Mouse (Mus musculus): ENCODE data around the gene Arhgef28. TPM values are rescaled to one million over a fixed set of nuclear protein-coding genes. Genes with fewer than 3 reads are reported as not detected.

Arhgef28 gene
- polyA plus RNA-seq, 1 experiment from 2014 or later = 0.85 TPM

GRCm38 (mm10) chr13:98182330-98182729, 23.9 kb downstream of the Arhgef28 start:
- H3K4me1 ChIP-seq = peaks cover 19% of the 10 kb centered on the region
- H3K27me3 ChIP-seq (replicated peaks) = peaks cover under 1% of the 10 kb centered on the region; the same call in 1 of the 2 replicates
- H3K4me3 ChIP-seq = no peak overlapping the region
- H3K36me3 ChIP-seq = no peaks in the 10 kb centered on the region
- no peak for ATAC-seq
- 82% methylated on average over 11 of the region's 11 CpGs for WGBS (ENCODE audit: insufficient replicate concordance)
- H3K9me3 ChIP-seq (replicated peaks) = no peaks in the 10 kb centered on the region
- no peak overlapping the region for H3K27ac ChIP-seq
- no peak overlapping the region for H3K9ac ChIP-seq
- no peak overlapping the region for H3K4me2 ChIP-seq

DNA sequence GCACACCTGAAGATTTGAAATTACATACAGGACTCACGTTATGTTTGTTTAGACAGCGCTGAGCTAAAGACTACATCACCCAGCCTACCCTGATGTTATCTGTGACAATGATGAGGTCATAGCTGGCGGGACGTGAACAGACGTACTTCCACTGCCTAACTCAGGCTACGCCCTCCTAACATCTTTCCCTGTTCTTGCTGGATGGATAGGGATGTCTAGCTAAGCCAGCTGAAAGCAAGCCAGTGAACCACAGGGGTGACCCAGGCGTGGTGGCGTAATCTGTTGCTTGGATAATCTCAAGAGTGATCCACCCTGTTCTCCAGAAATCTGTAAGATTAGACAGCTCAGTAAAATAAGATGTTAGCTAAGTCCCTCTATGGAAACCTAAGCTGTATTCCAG, 25.6 kb downstream of the Arhgef28 start:
- 74% methylated on average over 8 of the region's 8 CpGs for WGBS (ENCODE audit: insufficient replicate concordance)
- H3K27me3 ChIP-seq (replicated peaks) = peaks cover 12% of the 10 kb centered on the region; the same call in 1 of the 2 replicates

DNA sequence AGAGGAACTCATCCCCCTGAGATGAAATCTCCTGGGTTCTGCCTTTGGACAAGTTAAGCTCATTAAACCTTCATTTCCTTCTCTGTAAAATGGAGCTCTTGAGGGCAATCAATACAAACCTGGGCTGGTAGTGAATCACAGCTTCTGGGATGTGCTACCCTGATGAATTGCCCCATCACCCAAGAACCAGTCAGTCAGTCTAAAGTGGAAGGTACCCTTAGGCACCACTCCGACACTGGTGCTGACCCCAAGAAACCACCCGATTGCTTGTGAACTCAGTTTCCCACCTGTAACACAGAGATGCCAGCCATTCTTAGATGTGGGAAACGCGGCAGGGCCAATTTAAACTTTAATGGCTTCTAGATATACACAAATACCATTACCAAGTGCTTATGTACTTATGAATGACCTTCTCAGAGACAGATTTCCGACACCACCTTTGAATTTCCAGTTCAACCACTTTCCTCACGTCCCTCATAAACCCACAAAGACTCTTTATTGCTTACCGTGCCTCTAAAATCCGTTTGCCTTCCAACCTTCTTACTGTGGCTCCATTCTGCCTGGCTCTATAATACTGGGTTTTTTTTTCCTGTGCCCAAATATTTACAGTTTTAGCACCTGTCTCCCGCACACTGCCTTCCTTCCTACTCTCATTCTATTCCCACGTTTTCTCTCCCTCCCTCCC, 30.8 kb downstream of the Arhgef28 start:
- peaks cover 12% of the 10 kb centered on the region for H3K27me3 ChIP-seq (replicated peaks)
- no peak overlapping the region for H3K27ac ChIP-seq
- H3K4me2 ChIP-seq = no peak overlapping the region
- H3K4me3 ChIP-seq = no peak overlapping the region
- WGBS (ENCODE audit: insufficient replicate concordance) = 66% methylated on average over 10 of the region's 10 CpGs
- H3K36me3 ChIP-seq = no peaks in the 10 kb centered on the region
- no peak for ATAC-seq
- no peaks in the 10 kb centered on the region for H3K4me1 ChIP-seq
- H3K9me3 ChIP-seq (replicated peaks) = no peaks in the 10 kb centered on the region
- no peak overlapping the region for H3K9ac ChIP-seq

More for the DNA sequence above, 25.6 kb downstream of the Arhgef28 start:
- Histone ChIP-seq H3K4me3 (no peak overlapping the region), H3K4me1 (peaks cover 9% of the 10 kb centered on the region), H3K4me2 (no peak overlapping the region), H3K9ac (no peak overlapping the region), H3K9me3 (replicated peaks) (no peaks in the 10 kb centered on the region), H3K27ac (no peak overlapping the region), H3K36me3 (no peaks in the 10 kb centered on the region)
- no peak for ATAC-seq

DNA sequence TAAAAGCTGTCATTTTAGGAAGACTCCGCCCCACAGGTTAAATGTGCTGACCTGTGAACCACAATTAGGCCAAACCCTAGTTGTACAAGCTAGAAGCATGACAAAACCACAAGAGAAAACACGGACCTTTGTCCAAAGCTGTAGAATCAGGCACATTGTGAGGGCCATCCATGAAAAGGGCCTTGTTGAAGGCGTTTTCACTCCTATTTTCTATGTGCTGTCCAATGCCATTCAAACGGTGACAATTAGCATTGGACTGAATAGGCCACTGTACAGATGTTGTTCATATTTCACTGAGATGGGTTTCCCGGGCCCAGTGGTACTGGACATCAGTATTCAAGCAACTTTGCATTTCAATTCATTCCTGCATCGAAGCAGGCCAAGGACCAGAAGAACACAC, 33.2 kb downstream of the Arhgef28 start:
- Histone ChIP-seq H3K9me3 (replicated peaks) (no peaks in the 10 kb centered on the region), H3K4me3 (no peak overlapping the region), H3K4me2 (no peak overlapping the region), H3K36me3 (no peaks in the 10 kb centered on the region), H3K27ac (no peak overlapping the region), H3K9ac (no peak overlapping the region), H3K27me3 (replicated peaks) (peaks cover 12% of the 10 kb centered on the region), H3K4me1 (no peaks in the 10 kb centered on the region)
- 75% methylated on average over 6 of the region's 6 CpGs for WGBS (ENCODE audit: insufficient replicate concordance)
- ATAC-seq = no peak

DNA sequence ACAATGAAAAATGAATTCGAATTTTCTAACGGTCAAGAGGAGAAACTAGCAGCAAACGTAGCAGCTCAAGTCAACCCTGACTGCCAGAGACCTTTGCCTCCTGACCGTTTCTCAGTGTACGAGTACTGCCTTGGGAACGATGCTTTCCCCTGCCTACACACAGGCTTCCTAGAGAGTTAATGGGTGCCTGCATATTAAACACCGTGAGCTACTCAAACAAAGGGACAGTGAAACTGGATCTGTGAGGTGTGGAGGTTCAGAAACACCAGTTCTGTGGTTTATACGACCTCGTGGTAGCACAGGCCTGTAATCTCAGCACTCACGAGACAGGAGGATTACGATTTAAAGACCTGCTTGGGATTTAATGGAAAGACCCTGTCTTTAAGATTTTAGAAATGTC, 33.9 kb downstream of the Arhgef28 start:
- WGBS (ENCODE audit: insufficient replicate concordance) = 71% methylated on average over 11 of the region's 11 CpGs
- Histone ChIP-seq H3K4me1 (no peaks in the 10 kb centered on the region), H3K27ac (no peak overlapping the region), H3K36me3 (no peaks in the 10 kb centered on the region), H3K27me3 (replicated peaks) (peaks cover 12% of the 10 kb centered on the region), H3K4me3 (no peak overlapping the region), H3K9ac (no peak overlapping the region), H3K4me2 (no peak overlapping the region), H3K9me3 (replicated peaks) (no peaks in the 10 kb centered on the region)
- ATAC-seq = no peak

DNA sequence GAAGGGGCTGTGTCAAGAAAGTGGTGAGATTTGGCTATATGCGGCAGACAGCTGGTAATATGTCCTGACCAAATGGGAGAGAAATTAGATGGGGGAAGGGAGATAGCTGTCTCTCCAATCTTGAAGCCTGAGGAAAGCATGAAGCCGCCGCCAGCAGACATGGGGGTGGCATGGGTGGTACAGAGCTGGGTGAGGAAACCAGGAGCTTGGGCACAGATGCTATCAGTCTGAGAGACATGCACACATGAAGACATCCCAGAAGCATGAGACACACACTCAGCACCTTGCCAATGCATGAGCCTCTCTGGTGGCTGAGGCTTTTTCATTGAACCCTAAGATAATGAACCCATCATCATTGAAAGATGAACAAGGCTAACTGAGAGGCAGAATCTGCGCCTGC, 34.5 kb downstream of the Arhgef28 start:
- no peak for ATAC-seq
- Histone ChIP-seq H3K36me3 (no peaks in the 10 kb centered on the region), H3K9me3 (replicated peaks) (no peaks in the 10 kb centered on the region), H3K27ac (no peak overlapping the region), H3K4me1 (no peaks in the 10 kb centered on the region), H3K9ac (no peak overlapping the region), H3K4me3 (no peak overlapping the region), H3K27me3 (replicated peaks) (peaks cover 8% of the 10 kb centered on the region), H3K4me2 (no peak overlapping the region)
- WGBS (ENCODE audit: insufficient replicate concordance) = 76% methylated on average over 4 of the region's 4 CpGs

GRCm38 (mm10) chr13:98171257-98171656, 35.0 kb downstream of the Arhgef28 start:
- Histone ChIP-seq H3K27me3 (replicated peaks) (peaks cover 4% of the 10 kb centered on the region), H3K4me1 (no peaks in the 10 kb centered on the region), H3K27ac (no peak overlapping the region), H3K36me3 (no peaks in the 10 kb centered on the region), H3K4me3 (no peak overlapping the region), H3K4me2 (no peak overlapping the region), H3K9ac (no peak overlapping the region), H3K9me3 (replicated peaks) (no peaks in the 10 kb centered on the region)
- WGBS (ENCODE audit: insufficient replicate concordance) = 74% methylated on average over 12 of the region's 12 CpGs
- no peak for ATAC-seq

DNA sequence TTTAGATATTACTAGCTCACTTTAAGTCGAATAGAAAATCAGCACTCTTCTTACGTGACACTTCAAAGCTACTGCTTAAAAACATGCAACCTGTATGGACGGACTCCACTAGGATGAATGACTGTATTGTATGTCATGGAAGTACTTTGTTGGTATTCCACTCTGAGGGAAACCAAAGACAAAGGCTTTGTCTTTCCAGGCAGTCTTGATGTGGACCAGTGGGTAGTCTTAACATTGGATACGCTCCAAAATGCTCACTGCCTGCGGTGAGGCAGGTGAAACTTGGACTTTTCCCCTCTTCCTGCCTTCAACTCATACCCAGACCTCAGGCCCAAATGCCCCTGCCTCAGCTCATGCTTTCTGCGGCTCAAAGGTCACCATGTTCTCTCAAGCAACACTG, 41.4 kb downstream of the Arhgef28 start:
- H3K4me1 ChIP-seq = no peaks in the 10 kb centered on the region
- 75% methylated on average over 6 of the region's 6 CpGs for WGBS (ENCODE audit: insufficient replicate concordance)
- ATAC-seq = no peak
- H3K36me3 ChIP-seq = no peaks in the 10 kb centered on the region
- no peaks in the 10 kb centered on the region for H3K9me3 ChIP-seq (replicated peaks)
- no peak overlapping the region for H3K9ac ChIP-seq
- H3K4me2 ChIP-seq = no peak overlapping the region
- H3K27ac ChIP-seq = no peak overlapping the region
- H3K4me3 ChIP-seq = no peak overlapping the region
- H3K27me3 ChIP-seq (replicated peaks) = 0 out of 2 replicates have a peak, but pooled peaks cover 11% of the 10 kb centered on the region

- H3K36me3 ChIP-seq = no peaks in the 10 kb centered on the region
- no peak overlapping the region for H3K27ac ChIP-seq
- peaks cover 16% of the 10 kb centered on the region; the same call in 1 of the 2 replicates for H3K27me3 ChIP-seq (replicated peaks)
- H3K4me1 ChIP-seq = no peaks in the 10 kb centered on the region
- no peaks in the 10 kb centered on the region for H3K9me3 ChIP-seq (replicated peaks)
- WGBS (ENCODE audit: insufficient replicate concordance) = 79% methylated on average over 8 of the region's 8 CpGs
- H3K9ac ChIP-seq = no peak overlapping the region
- no peak overlapping the region for H3K4me2 ChIP-seq
- no peak for ATAC-seq
- H3K4me3 ChIP-seq = no peak overlapping the region
Observed at GRCm38 (mm10) chr13:98161496-98161895, 44.7 kb downstream of the Arhgef28 start.

GRCm38 (mm10) chr13:98156656-98157055, 49.6 kb downstream of the Arhgef28 start:
- H3K27ac ChIP-seq = no peak overlapping the region
- no peaks in the 10 kb centered on the region for H3K4me1 ChIP-seq
- peaks cover 8% of the 10 kb centered on the region; the same call in 1 of the 2 replicates for H3K27me3 ChIP-seq (replicated peaks)
- WGBS (ENCODE audit: insufficient replicate concordance) = 70% methylated on average over 7 of the region's 7 CpGs
- H3K9me3 ChIP-seq (replicated peaks) = no peaks in the 10 kb centered on the region
- H3K4me3 ChIP-seq = no peak overlapping the region
- H3K4me2 ChIP-seq = no peak overlapping the region
- no peaks in the 10 kb centered on the region for H3K36me3 ChIP-seq
- no peak overlapping the region for H3K9ac ChIP-seq
- ATAC-seq = no peak

DNA sequence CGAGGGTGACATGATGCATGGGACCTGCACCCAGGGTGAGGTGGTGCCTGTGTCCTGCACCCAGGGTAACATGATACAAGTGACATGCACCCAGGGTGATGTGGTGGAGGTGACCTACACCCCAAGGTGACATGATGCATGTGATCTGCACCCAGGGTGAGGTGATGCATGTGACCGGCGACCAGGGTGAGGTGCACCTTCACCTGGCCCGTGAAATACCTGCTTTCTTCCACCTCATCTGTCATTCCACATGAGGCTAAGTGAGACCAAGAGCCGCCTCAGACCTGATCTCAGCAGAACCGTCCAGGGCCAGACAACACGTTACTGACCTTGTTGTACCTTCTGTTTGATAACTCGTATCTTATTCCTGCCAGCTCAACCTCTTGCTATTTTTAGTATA, 53.5 kb downstream of the Arhgef28 start:
- Histone ChIP-seq H3K9me3 (replicated peaks) (no peaks in the 10 kb centered on the region), H3K27ac (no peak overlapping the region), H3K36me3 (no peaks in the 10 kb centered on the region), H3K4me1 (no peaks in the 10 kb centered on the region), H3K9ac (no peak overlapping the region), H3K4me2 (no peak overlapping the region), H3K27me3 (replicated peaks) (peaks cover 8% of the 10 kb centered on the region; the same call in 1 of the 2 replicates), H3K4me3 (no peak overlapping the region)
- WGBS (ENCODE audit: insufficient replicate concordance) = 65% methylated on average over 8 of the region's 8 CpGs
- ATAC-seq = no peak

GRCm38 (mm10) chr13:98147532-98147931, 58.7 kb downstream of the Arhgef28 start:
- no peak for ATAC-seq
- no peaks in the 10 kb centered on the region for H3K27me3 ChIP-seq (replicated peaks)
- H3K9me3 ChIP-seq (replicated peaks) = no peaks in the 10 kb centered on the region
- no peak overlapping the region for H3K4me2 ChIP-seq
- no peak overlapping the region for H3K27ac ChIP-seq
- no peak overlapping the region for H3K4me3 ChIP-seq
- no peaks in the 10 kb centered on the region for H3K4me1 ChIP-seq
- H3K9ac ChIP-seq = no peak overlapping the region
- 76% methylated on average over 5 of the region's 5 CpGs for WGBS (ENCODE audit: insufficient replicate concordance)
- no peaks in the 10 kb centered on the region for H3K36me3 ChIP-seq

Measured in liver, embryonic 12.5 days (tissue).